Comparison of ENCODE assay signal across 23 mouse cellular contexts in the genomic region with DNA sequence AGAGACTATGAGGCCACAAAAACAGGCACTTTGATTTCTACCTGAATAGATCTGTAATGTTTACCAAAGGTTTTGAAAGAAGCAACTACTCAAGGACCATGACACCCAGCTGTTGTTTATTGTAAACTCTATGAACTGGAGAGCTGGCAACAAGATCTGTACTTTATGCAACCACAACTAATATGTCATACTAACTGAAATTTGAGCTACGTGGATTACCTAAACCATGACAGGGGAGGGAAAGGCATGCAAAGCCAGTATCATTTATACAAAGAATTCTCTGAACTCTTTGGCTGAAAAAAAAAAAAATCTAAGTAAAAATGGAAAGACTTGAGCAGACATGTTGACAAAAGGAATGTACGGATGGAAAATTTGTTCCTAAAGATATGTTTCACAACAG. TPM values are rescaled to one million over a fixed set of nuclear protein-coding genes. Genes with fewer than 3 reads are reported as not detected.
DNase-seq lines count a peak whose midpoint lies in the region; ATAC-seq and TF ChIP-seq lines count a peak whose summit lies in the region.
"Had no signal": no experiment of that assay in that cellular context is flagged by ENCODE, and none has a peak within 500 bp of the region (broad histone marks: within the 10 kb centered on the region; RNA-seq: fewer than 3 reads in every experiment).

No protein-coding gene starts in this region.

- no peak for TF ChIP-seq EP300 in liver, postnatal 0 days (IDR thresholded peaks at IDR 0.05; ENCODE audit: low read depth)

- no peaks in the 10 kb centered on the region for H3K27me3 ChIP-seq in embryonic facial prominence, embryonic 14.5 days (replicated peaks; ENCODE audit: control insufficient read depth, insufficient read depth, low read length)
- H3K27me3 ChIP-seq in embryonic facial prominence, embryonic 10.5 days (replicated peaks; ENCODE audit: low read depth, poor library complexity, severe bottlenecking) = no peaks in the 10 kb centered on the region
- H3K27me3 ChIP-seq in liver, adult 2 months (ENCODE audit: control insufficient read depth, insufficient read depth, low read length) = no peaks in the 10 kb centered on the region
- H3K27me3 ChIP-seq in liver, postnatal 0 days (ENCODE audit: insufficient read depth, low read length) = no peaks in the 10 kb centered on the region
- no peaks in the 10 kb centered on the region for H3K27me3 ChIP-seq in embryonic facial prominence, embryonic 15.5 days
- H3K27me3 ChIP-seq: CH12.LX, Patski had no signal

- H3K4me1 ChIP-seq in embryonic facial prominence, embryonic 14.5 days (ENCODE audit: control insufficient read depth, insufficient read depth, low read length) = no peaks in the 10 kb centered on the region
- no peaks in the 10 kb centered on the region for H3K4me1 ChIP-seq in embryonic facial prominence, embryonic 10.5 days
- H3K4me1 ChIP-seq in liver, adult 2 months (ENCODE audit: control insufficient read depth, insufficient read depth, low read length) = no peaks in the 10 kb centered on the region
- no peaks in the 10 kb centered on the region for H3K4me1 ChIP-seq in liver, postnatal 0 days (ENCODE audit: insufficient read depth)
- no peaks in the 10 kb centered on the region for H3K4me1 ChIP-seq in embryonic facial prominence, embryonic 15.5 days

- no peak overlapping the region for H3K9ac ChIP-seq in embryonic facial prominence, embryonic 14.5 days (ENCODE audit: low read depth, low read length)
- no peak overlapping the region for H3K9ac ChIP-seq in liver, adult 2 months (ENCODE audit: low read depth, low read length)
- H3K9ac ChIP-seq in liver, postnatal 0 days (replicated peaks) = no peak overlapping the region
- no peak overlapping the region for H3K9ac ChIP-seq in embryonic facial prominence, embryonic 15.5 days

- no peaks in the 10 kb centered on the region for H3K79me2 ChIP-seq in liver, adult 2 months (ENCODE audit: control insufficient read depth, insufficient read depth, low read length)

- H3K4me2 ChIP-seq in embryonic facial prominence, embryonic 14.5 days (ENCODE audit: low read depth, low read length) = no peak overlapping the region
- no peak overlapping the region for H3K4me2 ChIP-seq in liver, postnatal 0 days (ENCODE audit: low read depth, low read length)
- no peak overlapping the region for H3K4me2 ChIP-seq in embryonic facial prominence, embryonic 15.5 days (replicated peaks)

- H3K9me3 ChIP-seq in embryonic facial prominence, embryonic 14.5 days (ENCODE audit: control insufficient read depth, low read length) = 0 out of 2 replicates have a peak, but pooled peaks cover 4% of the 10 kb centered on the region
- no peaks in the 10 kb centered on the region for H3K9me3 ChIP-seq in embryonic facial prominence, embryonic 10.5 days
- no peaks in the 10 kb centered on the region for H3K9me3 ChIP-seq in liver, postnatal 0 days (ENCODE audit: low read length)
- no peaks in the 10 kb centered on the region for H3K9me3 ChIP-seq in embryonic facial prominence, embryonic 15.5 days (replicated peaks)
- H3K9me3 ChIP-seq: G1E had no signal

- DNase-seq in embryonic facial prominence, embryonic 14.5 days (ENCODE audit: low spot score) = peak; percentile 53
- DNase-seq in embryonic facial prominence, embryonic 10.5 days (ENCODE audit: low spot score) = no peak
- peak; percentile 55 for DNase-seq in liver, adult 2 months (ENCODE audit: extremely low read depth, low read depth, low spot score)
- DNase-seq in liver, postnatal 0 days = no peak
- DNase-seq in NIH3T3 (ENCODE audit: low read depth) = peak; percentile 6
- no peak for DNase-seq in heart, adult 8-10 months (ENCODE audit: low spot score)
- DNase-seq: adrenal gland, adult 2 months; adrenal gland, adult 8-10 months; adrenal gland, postnatal 10 days; adrenal gland, postnatal 14 days; adrenal gland, postnatal 25 days; adrenal gland, postnatal 36 days; B cell, adult 2 months; cerebellum, adult 11 months; cerebellum, adult 11-12 months; cerebellum, adult 18-20 months had no signal

- no peak overlapping the region for H3K4me3 ChIP-seq in embryonic facial prominence, embryonic 14.5 days (ENCODE audit: low read depth, low read length)
- no peak overlapping the region for H3K4me3 ChIP-seq in embryonic facial prominence, embryonic 10.5 days
- no peak overlapping the region for H3K4me3 ChIP-seq in liver, adult 2 months (ENCODE audit: insufficient read depth, low read depth, low read length)
- no peak overlapping the region for H3K4me3 ChIP-seq in liver, postnatal 0 days (ENCODE audit: low read depth, low read length)
- no peak overlapping the region for H3K4me3 ChIP-seq in embryonic facial prominence, embryonic 15.5 days (replicated peaks)

- ATAC-seq in embryonic facial prominence, embryonic 14.5 days (ENCODE audit: low read depth) = peak; percentile 63; the same call in 1 of the 2 replicates
- no peak for ATAC-seq in liver, postnatal 0 days
- no peak for ATAC-seq in embryonic facial prominence, embryonic 15.5 days (ENCODE audit: insufficient number of reproducible peaks, low FRiP score, low TSS enrichment, low read depth)
- ATAC-seq in megakaryocyte-erythroid progenitor cell, adult 5-6 weeks (replicated peaks; ENCODE audit: low FRiP score, low TSS enrichment, poor library complexity, severe bottlenecking) = no peak
- ATAC-seq: activated CD4-positive, CD25-positive, alpha-beta regulatory T cell, adult 4 months; CD4-positive, CD25-positive, alpha-beta regulatory T cell, adult 4 months; Patski had no signal

- H3K27ac ChIP-seq in embryonic facial prominence, embryonic 14.5 days (replicated peaks; ENCODE audit: low read depth, low read length) = no peak overlapping the region
- H3K27ac ChIP-seq in embryonic facial prominence, embryonic 10.5 days (replicated peaks) = no peak overlapping the region
- H3K27ac ChIP-seq in liver, adult 2 months (replicated peaks; ENCODE audit: insufficient read depth, low read depth, low read length) = no peak overlapping the region
- no peak overlapping the region for H3K27ac ChIP-seq in liver, postnatal 0 days (ENCODE audit: low read depth)
- H3K27ac ChIP-seq in embryonic facial prominence, embryonic 15.5 days (replicated peaks) = peak overlapping the region; percentile 8; the same call in 1 of the 2 replicates

- no peaks in the 10 kb centered on the region for H3K36me3 ChIP-seq in embryonic facial prominence, embryonic 14.5 days (ENCODE audit: control insufficient read depth, insufficient read depth, low read length)
- no peaks in the 10 kb centered on the region for H3K36me3 ChIP-seq in embryonic facial prominence, embryonic 10.5 days (replicated peaks)
- no peaks in the 10 kb centered on the region for H3K36me3 ChIP-seq in liver, adult 2 months (ENCODE audit: control insufficient read depth, insufficient read depth, low read length)
- no peaks in the 10 kb centered on the region for H3K36me3 ChIP-seq in liver, postnatal 0 days (replicated peaks; ENCODE audit: insufficient read depth, low read length)
- no peaks in the 10 kb centered on the region for H3K36me3 ChIP-seq in embryonic facial prominence, embryonic 15.5 days

- no peak for TF ChIP-seq POLR2A in liver, adult 2 months (IDR thresholded peaks at IDR 0.05; ENCODE audit: extremely low read depth, insufficient read depth, low read length)

- no peak for TF ChIP-seq CTCF in liver, adult 2 months (IDR thresholded peaks at IDR 0.05; ENCODE audit: low read depth, low read length)
- TF ChIP-seq CTCF in liver, postnatal 0 days (IDR thresholded peaks at IDR 0.05; ENCODE audit: low read depth) = no peak

- WGBS in embryonic facial prominence, embryonic 14.5 days = 63% methylated on average over 2 of the region's 2 CpGs
- 82% methylated on average over 2 of the region's 2 CpGs for WGBS in embryonic facial prominence, embryonic 10.5 days
- WGBS in liver, adult 2 months = 51% methylated on average over 2 of the region's 2 CpGs
- 91% methylated on average over 2 of the region's 2 CpGs for WGBS in liver, postnatal 0 days (ENCODE audit: insufficient replicate concordance)
- WGBS in embryonic facial prominence, embryonic 15.5 days = 50% methylated on average over 2 of the region's 2 CpGs

RNA-seq across cellular contexts. Expression of a gene that starts 43.6 kb away (rescaled TPM):
- 2.2 and 2.3 TPM in 2 replicates for polyA plus RNA-seq in embryonic facial prominence, embryonic 14.5 days (2014; fragmentation: Nextera tagmentation; extraction: Ambion mirVana)
- 0.29 and 0.36 TPM in 2 replicates for polyA plus RNA-seq in embryonic facial prominence, embryonic 10.5 days (2016; fragmentation: Nextera tagmentation; extraction: Ambion mirVana)
- under 0.01 and 0.07 TPM in 2 replicates for total RNA-seq in liver, adult 2 months (2014; rRNA removed)
- polyA plus RNA-seq in liver, adult 2 months (2012; rRNA removed) = not detected in 2 replicates
- polyA plus RNA-seq in liver, postnatal 0 days (2015; fragmentation: Nextera tagmentation; extraction: Ambion mirVana) = 0.02 and 0.07 TPM in 2 replicates
- 0.89 and 1.1 TPM in 2 replicates for polyA plus RNA-seq in embryonic facial prominence, embryonic 15.5 days (2015; fragmentation: Nextera tagmentation; extraction: Ambion mirVana)
- total RNA-seq in megakaryocyte-erythroid progenitor cell, adult 5-6 weeks (2014; fragmentation: Nextera tagmentation) = 0.15 TPM in 1 of 2 replicates, not detected in the other
- total RNA-seq in megakaryocyte-erythroid progenitor cell, adult 5-6 weeks (2017) = 0.05 TPM in 1 of 2 replicates, not detected in the other
- total RNA-seq in heart, adult 8-10 months (2022) = 1 to 10 TPM; 2.3 to 5.8 (median 3.8) TPM
- polyA plus RNA-seq: G1E, Patski had no signal

Comparison
In these comparisons a context has a peak if more than half of its experiments do, and no peak if none do; other contexts are left out.
1. DNase-seq: peak in embryonic facial prominence, embryonic 14.5 days (single experiment), liver, adult 2 months (single experiment) and NIH3T3 (single experiment); none in embryonic facial prominence, embryonic 10.5 days (single experiment), liver, postnatal 0 days (single experiment) and heart, adult 8-10 months (single experiment).